Mouse (Mus musculus) Patski (cell line): Measurements from ENCODE around the gene Mrc1. TPM values are rescaled to one million over a fixed set of nuclear protein-coding genes. Genes with fewer than 3 reads are reported as not detected.

Experiments
- ATAC-seq: fragments of 100-300 bp; one replicate; pipeline ENCODE4 v1.8.0; 2021
- CTCF ChIA-PET: fragments of 350-600 bp; sonication (Branson Sonifier 250); formaldehyde crosslinking; loops from one replicate; lab custom pipeline; 2022; ENCODE audit warnings: inconsistent platforms; lab: Charles Lee
- POLR2A ChIA-PET: fragments of 350-600 bp; sonication (Branson Sonifier 250); formaldehyde crosslinking; loops from one replicate; lab custom pipeline; 2022; ENCODE audit warnings: antibody characterized with exemption, inconsistent platforms; lab: Charles Lee
- DNase-seq: peaks from one replicate; pipeline ENCODE4 v3.0.0-alpha.2; 2011; ENCODE audit warnings: low read depth, low spot score
- H3K27me3 ChIP-seq: fragments of 371-371 bp; one replicate; pipeline ENCODE4 v1.5.1; 2021
- CTCF ChIP-seq: fragments of 100-300 bp; IDR thresholded peaks from one replicate; pipeline ENCODE4 v1.5.1; 2021
- in situ Hi-C: fragments of 300-500 bp; cut with MboI; formaldehyde crosslinking; loops from 3 replicates; pipeline ENCODE4 v1.11.1; 2018; ENCODE audit warnings: low pct_unique_long_range_greater_than_20kb, mixed read lengths
- polyA plus RNA-seq: library from polyadenylated mRNA; unstranded; gene quantifications from one replicate; pipeline ENCODE4 v1.2.3, GENCODE M21; 2021

Mrc1 gene
- polyA plus RNA-seq, 1 experiment from 2014 or later = 0.05 TPM

DNA sequence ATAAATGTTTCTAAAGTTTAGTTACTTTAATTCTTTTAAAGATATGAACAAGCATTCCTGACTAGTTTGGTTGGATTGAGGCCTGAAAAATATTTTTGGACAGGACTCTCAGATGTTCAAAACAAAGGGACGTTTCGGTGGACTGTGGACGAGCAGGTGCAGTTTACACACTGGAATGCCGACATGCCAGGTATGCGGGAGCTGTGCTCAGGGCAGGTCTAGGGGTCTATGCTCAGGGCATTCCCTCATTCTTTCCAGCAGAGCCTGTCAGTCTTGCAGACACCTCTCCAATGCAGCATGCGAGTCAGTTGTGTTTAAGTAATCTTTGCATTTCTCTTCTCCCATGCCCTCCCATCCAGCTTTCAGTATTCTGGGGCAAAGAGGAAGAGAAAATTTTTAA is 50.6 kb downstream of the Mrc1 start:
- TF ChIP-seq CTCF = no peak
- ChIA-PET CTCF (interaction anchor here (1.6 to 5.1 kb wide), 2 partner anchors 12 to 16 kb away, joined by 8 to 21 read pairs; no protein-coding TSS in a partner anchor), POLR2A (no interaction called here)
- in situ Hi-C loops = loop anchor here (25.0 kb wide), 1 partner anchor 1017 kb away; the partner anchor contains the start of gene Rsu1
- DNase-seq (no peak), ATAC-seq (no peak)
- H3K27me3 ChIP-seq = no peaks in the 10 kb centered on the region

- in situ Hi-C loops = loop anchor here (25.0 kb wide), 1 partner anchor 1033 kb away; the partner anchor contains the start of gene Rsu1
- ChIA-PET POLR2A (no interaction called here), CTCF (interaction anchor here (0.6 to 3.4 kb wide), 18 partner anchors 11 to 997 kb away, joined by 3 to 43 read pairs (median 4); no protein-coding TSS in a partner anchor)
- DNase-seq = peak; percentile 31
- peak; percentile 94 for ATAC-seq
- peak; percentile 99 for TF ChIP-seq CTCF
- peaks cover 14% of the 10 kb centered on the region for H3K27me3 ChIP-seq
Measured at GRCm38 (mm10) chr2:14295334-14295733, 66.1 kb downstream of the Mrc1 start.

DNA sequence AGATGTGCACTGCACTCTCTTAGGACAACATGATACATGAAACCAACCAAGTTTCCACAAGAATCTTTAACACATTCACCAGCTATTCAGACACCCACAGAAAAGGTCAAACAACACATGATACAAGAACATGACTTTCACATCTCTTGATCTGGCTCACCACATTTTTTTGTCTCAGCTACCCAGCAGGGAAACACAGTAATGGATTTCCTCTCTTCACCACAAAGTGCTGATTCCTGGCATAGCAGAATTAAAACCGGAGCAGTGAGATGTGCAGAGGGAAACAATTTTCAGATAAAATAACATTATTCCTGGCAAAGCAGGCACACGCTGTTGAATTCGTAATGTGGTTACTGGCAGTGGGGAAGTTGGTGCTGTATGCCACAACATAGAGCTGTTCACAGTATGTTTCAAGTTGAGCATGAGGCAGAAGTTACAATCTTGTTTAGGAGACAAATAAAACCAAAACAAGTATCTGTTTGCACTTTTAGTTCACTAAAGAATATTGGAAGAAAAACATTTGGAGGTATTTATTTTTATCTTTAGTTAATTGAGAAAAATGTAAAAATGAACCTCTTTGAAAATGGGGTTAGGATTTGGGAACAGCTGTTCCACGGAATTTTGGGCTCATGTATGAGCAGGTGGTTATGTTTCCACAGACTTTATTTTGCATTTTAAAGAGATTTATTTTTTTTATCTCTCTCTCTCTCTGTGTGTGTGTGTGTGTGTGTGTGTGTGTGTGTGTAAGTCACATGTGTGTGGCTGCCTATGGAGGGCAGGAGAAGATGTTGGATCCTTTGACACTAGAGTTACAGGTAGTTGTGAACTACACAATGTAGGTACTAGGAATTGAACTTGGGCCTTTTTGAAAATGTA is 83.6 kb downstream of the Mrc1 start:
- ChIA-PET CTCF (interaction anchor here (1.3 kb wide), 1 partner anchor 17 kb away, joined by 3 read pairs; no protein-coding TSS in a partner anchor), POLR2A (no interaction called here)
- in situ Hi-C loops = loop anchor here (10.0 kb wide), 1 partner anchor 372 kb away; no protein-coding TSS in a partner anchor
- H3K27me3 ChIP-seq = peaks cover 6% of the 10 kb centered on the region
- ATAC-seq = peak; percentile 67
- no peak for TF ChIP-seq CTCF
- peak; percentile 55 for DNase-seq

DNA sequence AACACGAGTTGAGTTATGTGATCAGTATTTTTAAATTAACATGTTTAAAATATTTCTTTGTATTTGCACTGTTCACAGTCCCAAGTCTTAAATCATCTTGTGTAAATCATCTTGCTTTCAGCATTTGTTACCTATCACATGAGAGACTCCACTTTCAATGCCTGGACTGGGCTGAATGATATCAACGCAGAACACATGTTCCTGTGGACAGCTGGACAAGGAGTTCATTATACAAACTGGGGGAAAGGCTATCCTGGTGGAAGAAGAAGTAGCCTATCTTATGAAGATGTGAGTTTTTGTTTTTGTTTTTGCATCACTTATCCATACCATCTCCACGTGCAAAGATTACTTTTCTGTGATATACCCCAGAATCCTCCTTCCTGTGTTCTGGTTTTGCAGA is 85.9 kb downstream of the Mrc1 start:
- in situ Hi-C loops = loop anchor here (10.0 kb wide), 1 partner anchor 370 kb away; no protein-coding TSS in a partner anchor
- TF ChIP-seq CTCF = no peak
- CTCF ChIA-PET = no interaction called here
- no peak for DNase-seq
- ATAC-seq = no peak
- POLR2A ChIA-PET = no interaction called here
- no peaks in the 10 kb centered on the region for H3K27me3 ChIP-seq

- no peaks in the 10 kb centered on the region for H3K27me3 ChIP-seq
- TF ChIP-seq CTCF = no peak
- POLR2A ChIA-PET = no interaction called here
- in situ Hi-C loops = no loop called here
- CTCF ChIA-PET = no interaction called here
- peak; percentile 3 for DNase-seq
- no peak for ATAC-seq
Measured at GRCm38 (mm10) chr2:14341652-14342308, 112.6 kb downstream of the Mrc1 start.

- in situ Hi-C loops = no loop called here
- no peak for DNase-seq
- no peak for TF ChIP-seq CTCF
- no peak for ATAC-seq
- H3K27me3 ChIP-seq = no peaks in the 10 kb centered on the region
- CTCF ChIA-PET = no interaction called here
- POLR2A ChIA-PET = no interaction called here
Measured at GRCm38 (mm10) chr2:14342309-14342839, 113.2 kb downstream of the Mrc1 start.

Other genes starting within 250 kb of the Mrc1 start
- 18.7 TPM for gene Hacd1, start 173.3 kb upstream of the Mrc1 start, polyA plus RNA-seq
- gene Stam, start 155.3 kb upstream of the Mrc1 start, polyA plus RNA-seq = 55.2 TPM
- 0.03 TPM for gene Tmem236, start 54.9 kb upstream of the Mrc1 start, polyA plus RNA-seq
- 0.05 TPM for gene Slc39a12, start 158.9 kb downstream of the Mrc1 start, polyA plus RNA-seq